Mouse (Mus musculus): Measurements from ENCODE around the gene Gm8890. TPM values are rescaled to one million over a fixed set of nuclear protein-coding genes. Genes with fewer than 3 reads are reported as not detected.

Gene Gm8890
- not detected for total RNA-seq (2023)

DNA sequence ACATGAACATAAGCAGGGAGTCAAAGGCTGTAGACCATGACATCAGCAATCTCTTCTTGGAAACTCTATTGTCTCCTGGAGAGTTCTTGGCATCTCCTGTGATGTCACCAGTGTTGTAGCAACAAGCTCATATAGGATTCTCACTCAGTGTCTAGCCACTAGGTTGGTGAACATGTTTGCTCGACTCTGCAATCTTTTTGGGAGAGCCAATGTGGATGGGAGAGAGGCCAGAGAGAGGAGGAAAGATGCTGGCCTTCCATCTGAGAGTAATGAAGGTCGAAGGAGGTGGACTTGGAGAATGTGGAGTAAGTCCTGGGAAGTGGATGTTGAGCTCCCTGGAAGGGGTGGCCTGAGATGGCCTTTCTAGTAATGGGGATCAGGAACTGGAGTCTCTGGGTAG lies at the start of gene Gm8890:
Gm8890 (plus strand) TSS at position 301 of the 400 bp plus-strand sequence.

Other genes with a start within 250 kb of the Gm8890 start
- not detected for gene Gm8879, start 128.4 kb upstream of the Gm8890 start, total RNA-seq (2023)
- not detected for gene Gm5861, start 73.0 kb upstream of the Gm8890 start, total RNA-seq (2023)
- not detected for gene Speer1, start 85.5 kb downstream of the Gm8890 start, total RNA-seq (2023)
- not detected for gene Gm8897, start 160.4 kb downstream of the Gm8890 start, total RNA-seq (2023)
- not detected for gene Gm8906, start 246.7 kb downstream of the Gm8890 start, total RNA-seq (2023)